Mouse (Mus musculus) embryonic stem cell, embryonic (primary cell): Measurements from ENCODE around the gene 2200002D01Rik.

Source experiments
- CTCF ChIA-PET, 4 experiments: fragments of 300-600 bp in 2 of 4; fragments of 350-600 bp in 2 of 4; sonication (Branson Sonifier 250); formaldehyde crosslinking; loops; one replicate each; lab custom pipeline; 2022; ENCODE audit warnings: inconsistent platforms in 2 of 4; lab: Charles Lee
- POLR2A ChIA-PET, 4 experiments: fragments of 300-600 bp in 2 of 4; fragments of 350-600 bp in 2 of 4; sonication (Branson Sonifier 250); formaldehyde crosslinking; loops; one replicate each; lab custom pipeline; 2022; ENCODE audit warnings: antibody characterized with exemption in 4 of 4, inconsistent platforms in 1 of 4; lab: Charles Lee

Gene 2200002D01Rik

GRCm38 (mm10) chr7:29211415-29212198 lies 36.7 kb downstream of the 2200002D01Rik start:
- POLR2A ChIA-PET, result interaction anchor here in 3 of 4 experiments (0.6 to 2.3 kb wide), 26 partner anchors 19 to 556 kb away, joined by 3 to 19 read pairs (median 4); partner anchors contain the start of genes 2200002D01Rik (in 3 of the 3), Fam98c (in 2 of the 3), Psmd8 (in 2 of the 3) and Yif1b (in 2 of the 3)
- CTCF ChIA-PET, result interaction anchor here in 1 of 4 experiments (0.7 to 2.3 kb wide), 4 partner anchors 23 to 150 kb away, joined by 4 to 7 read pairs (median 6); partner anchors contain the start of gene Yif1b

- POLR2A ChIA-PET, result interaction anchor here in 2 of 4 experiments (0.7 to 1.3 kb wide), 7 partner anchors 18 to 828 kb away, joined by 3 read pairs; partner anchors contain the start of gene Psmd8 (in 1 of the 2)
- CTCF ChIA-PET, result interaction anchor here in 1 of 4 experiments (0.7 kb wide), 1 partner anchor 33 kb away, joined by 4 read pairs; no protein-coding TSS in a partner anchor
These were observed 37.3 kb downstream of the 2200002D01Rik start for GRCm38 (mm10) chr7:29211013-29211412.

GRCm38 (mm10) chr7:29202577-29202976 lies 45.7 kb downstream of the 2200002D01Rik start:
- CTCF ChIA-PET, result interaction anchor here in 1 of 4 experiments (0.6 kb wide), 1 partner anchor 170 kb away, joined by 3 read pairs; no protein-coding TSS in a partner anchor
- POLR2A ChIA-PET, result no interaction called here
